Mouse (Mus musculus): ENCODE results near the gene U2surp. TPM values are rescaled to one million over a fixed set of nuclear protein-coding genes. Genes with fewer than 3 reads are reported as not detected.
"Not testable (repeated sequence)": the region's sequence is repeated elsewhere in the genome, so short reads cannot be mapped to it uniquely, and the experiment has no call there.

U2surp gene
- total RNA-seq, 2 experiments from 2014 or later, result 17.8 to 25.9 TPM

GRCm38 (mm10) chr9:95541208-95541607 lies 29.4 kb upstream of the U2surp start:
- intact Hi-C loops (cut with DNase I), result loop anchor here (5.0 kb wide), 1 partner anchor 311 kb away; no protein-coding TSS in a partner anchor
- no peak for DNase-seq

- peak; percentile 13 to 28 for DNase-seq
- intact Hi-C loops (cut with DNase I), result loop anchor here (5.0 kb wide), 1 partner anchor 312 kb away; no protein-coding TSS in a partner anchor
Observed at GRCm38 (mm10) chr9:95540487-95540886, 28.7 kb upstream of the U2surp start.

DNA sequence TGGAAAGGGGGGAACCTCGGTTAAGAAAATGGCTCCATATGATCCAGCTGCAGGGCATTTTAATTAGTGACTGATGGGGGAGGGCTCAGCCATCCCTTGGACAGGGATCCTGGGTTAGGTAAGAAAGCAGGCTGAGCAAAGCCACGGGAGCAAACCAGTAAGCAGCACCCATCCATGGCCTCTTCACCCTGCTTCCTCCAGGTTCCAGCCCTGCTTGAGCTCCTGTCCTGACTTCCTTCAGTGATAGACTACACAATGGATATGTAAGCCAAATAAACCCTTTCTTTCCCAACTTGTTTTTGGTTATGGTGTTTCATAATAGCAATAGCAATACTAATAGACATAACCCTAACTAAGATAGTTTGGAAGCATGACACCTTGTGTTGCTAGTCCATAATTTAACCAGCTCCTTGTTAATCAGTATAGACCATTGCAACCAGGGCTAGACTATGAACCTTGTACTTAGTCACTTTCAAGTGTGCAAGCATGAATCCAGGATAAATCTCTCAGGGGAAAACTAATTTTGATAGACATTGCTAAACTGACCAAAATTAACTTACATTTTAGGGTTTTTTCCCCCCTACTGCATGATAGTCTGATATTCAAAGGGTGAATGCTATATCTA lies 27.5 kb upstream of the U2surp start:
- DNase-seq, result no peak
- intact Hi-C loops (cut with DNase I), result no loop called here

- intact Hi-C loops (cut with DNase I), result no loop called here
- DNase-seq, result no peak
Observed at GRCm38 (mm10) chr9:95533817-95534216, 22.0 kb upstream of the U2surp start.

- intact Hi-C loops (cut with DNase I), result no loop called here
- no peak for DNase-seq
Observed at GRCm38 (mm10) chr9:95531144-95531543, 19.3 kb upstream of the U2surp start.

DNA sequence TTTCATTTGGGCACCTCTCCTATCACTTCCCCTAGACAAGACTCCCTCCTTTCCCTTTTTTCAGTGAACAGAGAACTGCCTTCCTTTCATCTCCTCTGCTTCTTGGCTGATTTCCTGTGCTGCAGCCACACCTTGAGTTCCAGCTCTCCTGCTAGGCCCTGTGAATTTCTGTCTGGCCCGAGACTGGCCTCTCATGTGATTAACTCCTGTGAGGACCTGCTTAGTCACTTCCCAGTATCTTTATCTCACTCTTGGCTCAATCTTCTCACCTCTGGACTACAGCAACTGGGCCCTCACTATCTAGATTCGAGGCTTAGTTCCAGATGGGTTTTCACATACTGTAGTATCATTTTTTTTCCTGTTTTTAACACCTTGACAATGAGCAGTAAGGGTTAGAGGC lies 15.9 kb upstream of the U2surp start:
- intact Hi-C loops (cut with DNase I), result no loop called here
- no peak for DNase-seq

DNA sequence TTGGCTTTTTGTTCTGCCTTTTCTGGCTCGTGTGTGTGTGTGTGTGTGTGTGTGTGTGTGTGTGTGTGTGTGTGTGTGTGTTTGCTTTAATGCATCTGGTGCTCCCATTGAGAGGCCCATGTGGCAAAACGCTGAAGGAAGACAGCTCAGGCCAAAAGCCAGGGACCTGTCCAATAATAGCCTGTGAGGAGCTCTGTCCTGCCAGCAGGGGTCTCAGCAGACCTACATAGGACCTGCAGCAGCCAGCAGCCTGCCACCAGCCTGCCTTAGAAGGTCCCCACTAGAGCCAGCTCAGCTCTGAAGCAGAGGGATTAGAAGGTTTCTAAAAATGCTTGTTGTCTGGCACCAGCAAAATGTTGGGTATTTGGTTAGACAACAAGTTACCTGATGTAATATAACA lies 14.2 kb upstream of the U2surp start:
- DNase-seq, result no peak
- intact Hi-C loops (cut with DNase I), result no loop called here

DNA sequence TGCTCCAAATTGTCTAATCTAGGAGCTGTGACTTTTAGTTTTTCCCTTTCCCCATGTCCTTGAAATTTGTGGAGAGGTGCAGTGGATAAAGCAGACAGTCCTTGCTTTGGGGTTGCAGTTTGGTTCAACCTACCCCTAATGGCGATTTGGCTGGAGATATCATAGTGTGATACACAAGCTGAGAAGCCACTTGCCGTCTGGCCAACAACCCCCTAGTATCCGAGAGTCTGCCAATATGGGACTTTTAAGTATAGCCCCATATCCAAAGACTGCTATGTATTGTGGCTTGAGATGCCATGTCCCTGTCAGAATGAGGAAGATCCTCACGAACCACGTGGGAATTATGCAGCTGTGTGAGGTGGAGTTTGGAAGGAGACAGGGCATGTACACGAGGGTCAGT lies 13.6 kb upstream of the U2surp start:
- intact Hi-C loops (cut with DNase I), result no loop called here
- DNase-seq, result no peak

- DNase-seq, result no peak
- intact Hi-C loops (cut with DNase I), result no loop called here
Observed at GRCm38 (mm10) chr9:95522561-95522960, 10.8 kb upstream of the U2surp start.

DNA sequence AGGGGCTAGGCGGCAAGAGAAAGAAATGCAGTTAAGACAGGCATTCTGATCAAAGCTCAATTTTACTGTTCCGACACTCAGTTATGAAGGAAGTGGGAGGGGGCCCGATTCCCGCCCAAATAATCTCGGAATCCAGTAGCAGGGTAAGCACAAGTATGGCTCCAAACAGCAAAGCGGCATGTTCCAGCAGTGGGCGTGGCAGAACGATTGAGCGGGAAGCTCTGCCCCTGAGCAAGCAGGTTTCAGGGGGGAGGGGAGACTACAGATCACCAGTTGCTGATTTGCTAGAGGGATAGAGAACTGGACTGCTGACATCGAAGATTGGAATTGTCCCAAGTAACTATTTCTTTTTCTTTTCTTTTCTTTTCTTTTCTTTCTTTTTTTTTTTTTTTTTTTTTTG lies 9.8 kb upstream of the U2surp start:
- intact Hi-C loops (cut with DNase I), result no loop called here
- no peak for DNase-seq

- intact Hi-C loops (cut with DNase I), result no loop called here
Observed at GRCm38 (mm10) chr9:95521031-95521430, 9.2 kb upstream of the U2surp start.

GRCm38 (mm10) chr9:95520563-95520962 lies 8.8 kb upstream of the U2surp start:
- intact Hi-C loops (cut with DNase I), result no loop called here
- no peak for DNase-seq

More at GRCm38 (mm10) chr9:95521031-95521430, 9.2 kb upstream of the U2surp start:
- DNase-seq, result no peak

GRCm38 (mm10) chr9:95514361-95514760 lies 2.6 kb upstream of the U2surp start:
- intact Hi-C loops (cut with DNase I); DNase-seq: not testable (repeated sequence)

GRCm38 (mm10) chr9:95513776-95514175 lies 2.0 kb upstream of the U2surp start:
- no peak for DNase-seq
- intact Hi-C loops (cut with DNase I), result no loop called here

DNA sequence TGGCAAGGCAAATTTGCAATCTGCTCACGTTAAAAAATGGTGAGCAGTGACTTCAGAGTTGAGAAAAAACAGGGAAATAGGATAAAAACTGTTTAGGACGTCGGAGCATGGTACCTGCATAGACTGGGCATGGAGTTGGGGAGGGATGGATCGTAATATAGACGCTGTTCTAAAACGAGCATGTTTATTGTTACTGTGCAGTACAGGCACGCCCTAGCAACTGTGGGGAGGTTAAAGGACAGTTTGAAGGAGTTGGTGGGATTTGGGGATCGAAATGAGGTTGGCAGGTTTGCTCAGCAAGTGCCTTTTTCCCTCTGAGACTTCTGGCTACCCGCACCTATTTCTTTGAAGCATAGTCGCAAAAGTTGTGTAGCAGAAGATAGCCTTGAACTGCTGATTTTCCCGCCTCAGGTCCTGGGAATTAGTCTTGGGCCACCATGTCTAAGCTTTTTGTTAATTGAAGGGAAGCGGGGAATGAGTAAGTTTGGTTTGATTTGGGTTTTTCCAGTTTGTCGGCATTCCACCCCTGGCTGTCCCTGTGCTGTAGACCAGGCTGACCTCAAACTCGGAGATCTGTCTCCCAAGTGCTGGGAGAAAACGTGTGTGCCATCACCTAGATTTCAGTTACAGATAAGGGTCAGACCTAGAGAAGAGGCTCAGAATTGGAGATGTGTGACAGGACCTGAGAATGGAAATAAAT lies 685 bp upstream of the U2surp start:
- intact Hi-C loops (cut with DNase I), result no loop called here
- no peak for DNase-seq

- intact Hi-C loops (cut with DNase I), result no loop called here
- no peak for DNase-seq
Observed at GRCm38 (mm10) chr9:95510693-95511404, 947 bp downstream of the U2surp start.

- no peak for DNase-seq
Observed at GRCm38 (mm10) chr9:95505666-95506065, 6.1 kb downstream of the U2surp start.

GRCm38 (mm10) chr9:95499848-95500247 lies 11.9 kb downstream of the U2surp start:
- intact Hi-C loops (cut with DNase I), result loop anchor here (5.0 kb wide), 1 partner anchor 357 kb away; the partner anchor contains the start of gene Atr
- no peak for DNase-seq

More at GRCm38 (mm10) chr9:95505666-95506065, 6.1 kb downstream of the U2surp start:
- intact Hi-C loops (cut with DNase I), result no loop called here

GRCm38 (mm10) chr9:95495038-95495437 lies 16.8 kb downstream of the U2surp start:
- intact Hi-C loops (cut with DNase I), result loop anchor here (5.0 kb wide), 1 partner anchor 362 kb away; the partner anchor contains the start of gene Atr
- DNase-seq, result no peak

DNA sequence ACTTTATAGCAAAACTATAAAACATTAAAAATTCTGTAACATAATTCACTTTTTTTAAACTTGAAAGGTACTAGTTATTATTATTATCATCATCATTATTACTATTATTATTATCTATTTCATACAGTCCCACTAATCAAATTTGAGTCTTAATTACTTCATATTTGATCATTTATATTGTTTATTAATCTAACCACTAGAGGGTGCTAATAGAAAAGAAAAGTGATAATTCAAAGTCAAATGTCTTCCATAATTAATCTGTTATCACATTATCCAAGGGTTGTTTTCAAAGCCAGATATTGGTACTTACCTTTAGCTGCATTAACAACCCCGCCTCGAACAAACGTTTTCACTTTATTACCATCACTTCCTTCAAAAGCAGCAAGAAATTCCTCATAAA lies 18.4 kb downstream of the U2surp start:
- intact Hi-C loops (cut with DNase I), result no loop called here
- no peak for DNase-seq

DNA sequence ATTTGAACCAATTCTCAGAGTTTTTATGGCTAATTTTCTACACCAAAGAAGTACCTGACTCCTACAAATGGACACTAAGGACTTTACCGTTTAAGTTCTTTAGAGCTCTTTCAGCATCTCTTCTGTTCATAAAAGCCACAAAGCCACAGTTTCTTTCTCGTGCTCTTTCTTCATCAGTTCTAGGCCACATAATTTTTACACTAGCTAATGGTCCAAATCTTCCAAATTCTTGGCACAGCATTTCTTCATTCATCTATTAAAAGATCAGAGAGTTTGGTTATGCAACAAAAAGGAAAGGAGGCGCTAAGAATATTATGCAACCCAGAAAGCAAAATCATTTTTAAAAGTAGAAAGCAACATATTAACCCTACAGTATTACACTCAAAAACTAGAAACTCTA lies 21.8 kb downstream of the U2surp start:
- DNase-seq, result no peak
- intact Hi-C loops (cut with DNase I), result no loop called here
